Mouse (Mus musculus) spleen, postnatal 36 days (tissue): ENCODE data around the gene Mdm2.

Experiments
- DNase-seq, 2 experiments: peaks; one replicate each; pipeline ENCODE4 v3.0.0; 2022; ENCODE audit warnings: low spot score in 2 of 2, mixed read lengths in 1 of 2

Mdm2 gene

GRCm38 (mm10) chr10:117642491-117643262 is 67.9 kb downstream of the Mdm2 start:
- DNase-seq, result no peak

GRCm38 (mm10) chr10:117642201-117642450 is 68.4 kb downstream of the Mdm2 start:
- DNase-seq, result no peak

- no peak for DNase-seq
These were observed 69.0 kb downstream of the Mdm2 start for GRCm38 (mm10) chr10:117641400-117642200.

- DNase-seq, result no peak
These were observed 69.9 kb downstream of the Mdm2 start for GRCm38 (mm10) chr10:117640595-117641078.

GRCm38 (mm10) chr10:117639899-117640594 is 70.5 kb downstream of the Mdm2 start:
- peak in 1 of 2 experiments; percentile 25 for DNase-seq

- no peak for DNase-seq
These were observed 71.3 kb downstream of the Mdm2 start for GRCm38 (mm10) chr10:117639221-117639599.
